Mouse (Mus musculus): Measurements from ENCODE around the gene Fjx1.

Fjx1 gene

GRCm38 (mm10) chr2:102451671-102452549, at the start of gene Fjx1:
Fjx1 (minus strand) TSS chr2:102452499.
- DNase-seq (ENCODE audit: low read depth) = no peak

GRCm38 (mm10) chr2:102500001-102500689, 47.8 kb upstream of the Fjx1 start:
- DNase-seq (ENCODE audit: low read depth) = no peak

- DNase-seq (ENCODE audit: low read depth) = no peak
Measured at GRCm38 (mm10) chr2:102480738-102481137, 28.4 kb upstream of the Fjx1 start.

- no peak for DNase-seq (ENCODE audit: low read depth)
Measured at GRCm38 (mm10) chr2:102476101-102476500, 23.8 kb upstream of the Fjx1 start.

- DNase-seq (ENCODE audit: low read depth) = no peak
Measured at GRCm38 (mm10) chr2:102468645-102469044, 16.3 kb upstream of the Fjx1 start.

- no peak for DNase-seq (ENCODE audit: low read depth)
Measured at GRCm38 (mm10) chr2:102464342-102464732, 12.0 kb upstream of the Fjx1 start.

GRCm38 (mm10) chr2:102463587-102464341, 11.5 kb upstream of the Fjx1 start:
- DNase-seq (ENCODE audit: low read depth) = no peak

GRCm38 (mm10) chr2:102461491-102461890, 9.2 kb upstream of the Fjx1 start:
- DNase-seq (ENCODE audit: low read depth) = no peak

- no peak for DNase-seq (ENCODE audit: low read depth)
Measured at GRCm38 (mm10) chr2:102455126-102455525, 2.8 kb upstream of the Fjx1 start.

GRCm38 (mm10) chr2:102453447-102453846, 1.1 kb upstream of the Fjx1 start:
- no peak for DNase-seq (ENCODE audit: low read depth)

GRCm38 (mm10) chr2:102450761-102451670, 1.3 kb downstream of the Fjx1 start:
- no peak for DNase-seq (ENCODE audit: low read depth)

- no peak for DNase-seq (ENCODE audit: low read depth)
Measured at GRCm38 (mm10) chr2:102450248-102450760, 2.0 kb downstream of the Fjx1 start.

- DNase-seq (ENCODE audit: low read depth) = no peak
Measured at GRCm38 (mm10) chr2:102449630-102450247, 2.6 kb downstream of the Fjx1 start.

GRCm38 (mm10) chr2:102449056-102449455, 3.2 kb downstream of the Fjx1 start:
- DNase-seq (ENCODE audit: low read depth) = no peak

- no peak for DNase-seq (ENCODE audit: low read depth)
Measured at GRCm38 (mm10) chr2:102447831-102448230, 4.5 kb downstream of the Fjx1 start.

GRCm38 (mm10) chr2:102446851-102447250, 5.4 kb downstream of the Fjx1 start:
- DNase-seq (ENCODE audit: low read depth) = no peak

GRCm38 (mm10) chr2:102437357-102438030, 14.8 kb downstream of the Fjx1 start:
- DNase-seq (ENCODE audit: low read depth) = no peak

GRCm38 (mm10) chr2:102433879-102434278, 18.4 kb downstream of the Fjx1 start:
- no peak for DNase-seq (ENCODE audit: low read depth)

GRCm38 (mm10) chr2:102431084-102431483, 21.2 kb downstream of the Fjx1 start:
- no peak for DNase-seq (ENCODE audit: low read depth)

- DNase-seq (ENCODE audit: low read depth) = no peak
Measured at GRCm38 (mm10) chr2:102427974-102428373, 24.3 kb downstream of the Fjx1 start.

Data from c-Kit-positive CD71-positive TER-119-negative erythroid progenitor cells, embryonic 14.5 days (primary cell).